Mouse (Mus musculus) cortical plate, adult 2 months (tissue): ENCODE results near the gene Ebf1. TPM values are rescaled to one million over a fixed set of nuclear protein-coding genes. Genes with fewer than 3 reads are reported as not detected.

Experiments used
- H3K27ac ChIP-seq: fragments of 200-500 bp; 2 replicates; pipeline ENCODE4 v1.5.1; 2012; ENCODE audit warnings: low read length, control low read depth, inconsistent platforms; ENCODE audit not compliant: insufficient read depth
- H3K4me1 ChIP-seq: fragments of 200-500 bp; 2 replicates; pipeline ENCODE4 v1.6.1; 2011; ENCODE audit warnings: low read length; ENCODE audit not compliant: control insufficient read depth, insufficient read depth
- H3K4me3 ChIP-seq: fragments of 200-500 bp; 2 replicates; pipeline ENCODE4 v1.5.1; 2011; ENCODE audit warnings: mild to moderate bottlenecking, low read length, control low read depth; ENCODE audit not compliant: insufficient read depth
- CTCF ChIP-seq: fragments of 200-500 bp; IDR thresholded peaks from 2 replicates; pipeline ENCODE4 v1.5.1; 2011; ENCODE audit warnings: mild to moderate bottlenecking, control low read depth, low read length; ENCODE audit not compliant: insufficient read depth; ENCODE audit errors: extremely low read depth
- POLR2A ChIP-seq: fragments of 200-500 bp; IDR thresholded peaks from 2 replicates; pipeline ENCODE4 v1.6.1; 2011; ENCODE audit warnings: mild to moderate bottlenecking, low read length, control low read depth; ENCODE audit not compliant: insufficient read depth; ENCODE audit errors: extremely low read depth
- polyA plus RNA-seq: library from polyadenylated mRNA; depleted of rRNA; stranded (reverse); fragments of >200 nt; gene quantifications from 2 replicates; pipeline ENCODE4 v1.2.3, GENCODE M21; 2012

Ebf1 gene
- polyA plus RNA-seq, 1 experiment: 3.8 TPM

GRCm38 (mm10) chr11:44792816-44793215 is 175.7 kb downstream of the Ebf1 start:
- TF ChIP-seq POLR2A: no peak
- TF ChIP-seq CTCF: no peak
- Histone ChIP-seq H3K4me3 (no peak overlapping the region), H3K4me1 (no peaks in the 10 kb centered on the region), H3K27ac (no peak overlapping the region)

- no peak overlapping the region for H3K27ac ChIP-seq
- H3K4me1 ChIP-seq: no peaks in the 10 kb centered on the region
- TF ChIP-seq CTCF (no peak), POLR2A (no peak)
- no peak overlapping the region for H3K4me3 ChIP-seq
Observed at GRCm38 (mm10) chr11:44794883-44795282, 177.8 kb downstream of the Ebf1 start.

- TF ChIP-seq POLR2A (no peak), CTCF (no peak)
- Histone ChIP-seq H3K4me1 (no peaks in the 10 kb centered on the region), H3K27ac (no peak overlapping the region), H3K4me3 (no peak overlapping the region)
Observed at GRCm38 (mm10) chr11:44795767-44796166, 178.7 kb downstream of the Ebf1 start.

- H3K27ac ChIP-seq: no peak overlapping the region
- no peak for TF ChIP-seq POLR2A
- TF ChIP-seq CTCF: no peak
- H3K4me1 ChIP-seq: no peaks in the 10 kb centered on the region
Observed at GRCm38 (mm10) chr11:44798270-44798669, 181.2 kb downstream of the Ebf1 start.

GRCm38 (mm10) chr11:44804046-44804445 is 186.9 kb downstream of the Ebf1 start:
- H3K4me3 ChIP-seq: no peak overlapping the region
- no peak for TF ChIP-seq CTCF
- TF ChIP-seq POLR2A: no peak
- no peaks in the 10 kb centered on the region for H3K4me1 ChIP-seq
- no peak overlapping the region for H3K27ac ChIP-seq

More at GRCm38 (mm10) chr11:44798270-44798669, 181.2 kb downstream of the Ebf1 start:
- no peak overlapping the region for H3K4me3 ChIP-seq

- TF ChIP-seq POLR2A (no peak), CTCF (no peak)
- H3K27ac ChIP-seq: no peak overlapping the region
- H3K4me3 ChIP-seq: no peak overlapping the region
- H3K4me1 ChIP-seq: no peaks in the 10 kb centered on the region
Observed at GRCm38 (mm10) chr11:44806589-44806988, 189.5 kb downstream of the Ebf1 start.

GRCm38 (mm10) chr11:44808855-44809546 is 191.9 kb downstream of the Ebf1 start:
- Histone ChIP-seq H3K4me1 (no peaks in the 10 kb centered on the region), H3K4me3 (no peak overlapping the region), H3K27ac (no peak overlapping the region)
- TF ChIP-seq POLR2A: no peak
- TF ChIP-seq CTCF: no peak

GRCm38 (mm10) chr11:44811007-44811406 is 193.9 kb downstream of the Ebf1 start:
- Histone ChIP-seq H3K4me3 (no peak overlapping the region), H3K4me1 (no peaks in the 10 kb centered on the region), H3K27ac (no peak overlapping the region)
- TF ChIP-seq POLR2A (no peak), CTCF (no peak)

- no peak overlapping the region for H3K27ac ChIP-seq
- H3K4me3 ChIP-seq: no peak overlapping the region
- H3K4me1 ChIP-seq: no peaks in the 10 kb centered on the region
- TF ChIP-seq POLR2A (no peak), CTCF (no peak)
Observed at GRCm38 (mm10) chr11:44812193-44812746, 195.2 kb downstream of the Ebf1 start.

- TF ChIP-seq CTCF (no peak), POLR2A (no peak)
- Histone ChIP-seq H3K4me1 (no peaks in the 10 kb centered on the region), H3K4me3 (no peak overlapping the region), H3K27ac (no peak overlapping the region)
Observed at GRCm38 (mm10) chr11:44813534-44813933, 196.4 kb downstream of the Ebf1 start.
